In the genomic region with DNA sequence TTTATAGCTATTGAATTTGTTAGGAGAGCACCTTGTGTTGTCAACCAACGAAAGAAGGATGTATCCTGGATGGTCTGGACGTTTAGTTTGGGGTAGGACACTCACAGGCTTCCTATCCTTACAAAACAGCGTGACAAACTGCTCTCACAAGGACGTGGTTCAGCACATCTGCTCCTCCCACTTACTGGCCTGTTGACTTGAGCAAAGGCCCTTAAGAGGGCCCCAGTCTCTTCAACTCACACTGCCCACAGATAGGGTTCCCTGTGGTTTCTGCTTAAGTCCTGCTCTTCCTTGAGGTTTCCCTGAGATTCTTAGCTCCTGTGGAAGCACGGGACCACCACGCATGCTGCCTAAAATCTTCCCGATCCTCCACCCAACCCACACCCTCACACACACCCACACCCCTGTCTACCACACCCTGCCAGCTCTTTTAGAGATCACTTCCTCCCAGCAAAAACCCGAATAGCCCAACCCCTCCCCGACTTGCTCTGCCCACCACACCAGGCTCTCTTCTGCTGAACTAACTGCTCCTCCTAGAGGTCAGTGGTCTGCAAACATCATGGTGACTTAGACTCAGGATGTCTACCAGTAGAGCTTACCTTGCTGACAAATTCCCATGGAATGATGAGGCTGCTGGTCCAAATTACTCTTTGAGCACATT, we compare ENCODE assay signal across 10 mouse cellular contexts.
DNase-seq lines count a peak whose midpoint lies in the region; ATAC-seq and TF ChIP-seq lines count a peak whose summit lies in the region.
"Had no signal": no experiment of that assay in that cellular context is flagged by ENCODE, and none has a peak within 500 bp of the region (broad histone marks: within the 10 kb centered on the region; RNA-seq: fewer than 3 reads in every experiment).

No protein-coding gene starts in this region.

- no peak overlapping the region for H3K27ac ChIP-seq in heart, adult 2 months
- no peak overlapping the region for H3K27ac ChIP-seq in heart, embryonic 10.5 days
- H3K27ac ChIP-seq: lung, embryonic 15.5 days had no signal

- H3K9me3 ChIP-seq in heart, embryonic 10.5 days: no peaks in the 10 kb centered on the region
- H3K9me3 ChIP-seq: lung, embryonic 15.5 days had no signal

- DNase-seq in heart, adult 2 months: no peak
- DNase-seq in heart, embryonic 10.5 days (ENCODE audit: low spot score): no peak
- DNase-seq in CD4-positive helper T cell, adult 2 months (ENCODE audit: low read depth, low spot score): peak; percentile 28
- DNase-seq in heart, postnatal 4 days: peak; percentile 10
- no peak for DNase-seq in frontal cortex, postnatal 36 days (ENCODE audit: low spot score in 2 of 2)
- no peak for DNase-seq in right cerebral cortex, postnatal 4 days
- no peak for DNase-seq in adrenal gland, adult 18-20 months (ENCODE audit: low spot score in 2 of 2)
- DNase-seq: cerebellum, adult 9-11 months had no signal

- no peak for TF ChIP-seq POLR2A in heart, adult 2 months (IDR thresholded peaks at IDR 0.05; ENCODE audit: insufficient read depth, low read depth, low read length)

- H3K4me3 ChIP-seq in heart, adult 2 months: no peak overlapping the region
- H3K4me3 ChIP-seq in heart, embryonic 10.5 days: no peak overlapping the region
- H3K4me3 ChIP-seq: lung, embryonic 15.5 days had no signal

- H3K79me2 ChIP-seq in heart, adult 2 months (replicated peaks; ENCODE audit: control insufficient read depth, insufficient read depth, low read length): no peaks in the 10 kb centered on the region

- no peaks in the 10 kb centered on the region for H3K36me3 ChIP-seq in heart, adult 2 months (ENCODE audit: control insufficient read depth, insufficient read depth, low read length)
- no peaks in the 10 kb centered on the region for H3K36me3 ChIP-seq in heart, embryonic 10.5 days
- H3K36me3 ChIP-seq: lung, embryonic 15.5 days had no signal

- 50% methylated on average over 9 of the region's 9 CpGs for WGBS in heart, adult 2 months
- 46% methylated on average over 9 of the region's 9 CpGs for WGBS in heart, embryonic 10.5 days

- ATAC-seq in megakaryocyte progenitor cell, adult 5-6 weeks (replicated peaks; ENCODE audit: poor library complexity): peak; percentile 99

- TF ChIP-seq CTCF in heart, adult 2 months (IDR thresholded peaks at IDR 0.05): peak; percentile 26

- H3K4me1 ChIP-seq in heart, adult 2 months (ENCODE audit: control insufficient read depth, insufficient read depth, low read length): no peaks in the 10 kb centered on the region
- no peaks in the 10 kb centered on the region for H3K4me1 ChIP-seq in heart, embryonic 10.5 days

- intact Hi-C loops in heart, adult 2 months (cut with DNase I): no loop called here

- no peaks in the 10 kb centered on the region for H3K27me3 ChIP-seq in heart, adult 2 months (ENCODE audit: control insufficient read depth, insufficient read depth, low read length)
- H3K27me3 ChIP-seq in heart, embryonic 10.5 days (ENCODE audit: insufficient read depth, poor library complexity, severe bottlenecking): no peaks in the 10 kb centered on the region
- H3K27me3 ChIP-seq: lung, embryonic 15.5 days had no signal

- no peak overlapping the region for H3K9ac ChIP-seq in heart, adult 2 months (ENCODE audit: low read depth, low read length)
- H3K9ac ChIP-seq: lung, embryonic 15.5 days had no signal

- no peak for TF ChIP-seq EP300 in heart, adult 2 months (IDR thresholded peaks at IDR 0.05; ENCODE audit: insufficient read depth, low read depth, low read length)

Comparison
In these comparisons a context has a peak if more than half of its experiments do, and no peak if none do; other contexts are left out.
1. DNase-seq: peak in CD4-positive helper T cell, adult 2 months (single experiment) and heart, postnatal 4 days (single experiment); none in heart, adult 2 months (0 of 2), heart, embryonic 10.5 days (single experiment), frontal cortex, postnatal 36 days (0 of 2), right cerebral cortex, postnatal 4 days (single experiment) and adrenal gland, adult 18-20 months (0 of 2).